Mouse (Mus musculus) inflammation-experienced regulatory T-cells, adult 6 months (primary cell): ENCODE results near the gene Nav2. TPM values are rescaled to one million over a fixed set of nuclear protein-coding genes. Genes with fewer than 3 reads are reported as not detected.

ENCODE experiments used
- ATAC-seq: one replicate; pipeline ENCODE4 v1.8.0; 2017
- polyA plus RNA-seq, 3 experiments: library from polyadenylated mRNA; unstranded; fragments of 100-300 nt; shearing (Covaris generic); gene quantifications; one replicate each; pipeline ENCODE4 v1.2.1; 2017

Gene Nav2
- polyA plus RNA-seq, 3 experiments from 2014 or later, result 27.1 to 51.3 (median 35.8) TPM

DNA sequence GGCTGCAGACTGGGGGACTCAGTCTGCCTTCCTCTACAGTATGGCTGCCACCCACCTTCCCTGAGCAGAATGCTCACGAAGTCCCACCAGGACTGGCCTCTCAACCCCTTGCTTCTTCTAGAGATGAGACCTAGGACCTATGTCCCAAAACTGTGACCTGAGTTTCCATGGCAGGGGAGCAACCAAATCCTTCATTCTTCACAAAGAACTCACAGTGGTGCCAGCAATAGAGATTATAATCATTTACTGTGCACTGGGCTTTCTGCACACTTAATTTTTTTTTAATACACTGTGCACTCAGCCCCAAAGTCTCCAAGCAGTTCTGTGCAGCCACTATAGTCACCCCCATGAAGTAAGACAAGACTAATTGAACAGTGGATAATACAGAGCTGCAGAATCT, 196.3 kb downstream of the Nav2 start:
- no peak for ATAC-seq

DNA sequence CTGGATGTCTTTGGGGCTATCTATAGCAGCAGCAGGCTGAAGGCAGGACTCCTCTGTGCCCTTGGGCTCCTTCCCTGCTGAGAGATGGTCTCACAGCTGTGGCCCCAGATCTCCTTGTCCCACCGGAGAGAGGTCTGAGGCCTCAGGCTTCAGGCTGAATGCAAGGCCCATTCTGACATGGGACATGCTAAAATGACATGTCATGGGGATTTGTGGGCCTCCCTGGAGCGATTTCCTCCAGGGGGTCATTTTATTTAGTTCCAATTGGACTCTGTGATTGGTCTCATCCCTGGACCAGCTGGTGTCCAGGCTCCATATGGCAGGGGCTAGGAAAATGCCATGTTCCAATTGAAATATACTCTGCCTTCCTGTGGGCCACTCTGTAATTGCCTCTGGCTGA, 197.0 kb downstream of the Nav2 start:
- ATAC-seq, result no peak

DNA sequence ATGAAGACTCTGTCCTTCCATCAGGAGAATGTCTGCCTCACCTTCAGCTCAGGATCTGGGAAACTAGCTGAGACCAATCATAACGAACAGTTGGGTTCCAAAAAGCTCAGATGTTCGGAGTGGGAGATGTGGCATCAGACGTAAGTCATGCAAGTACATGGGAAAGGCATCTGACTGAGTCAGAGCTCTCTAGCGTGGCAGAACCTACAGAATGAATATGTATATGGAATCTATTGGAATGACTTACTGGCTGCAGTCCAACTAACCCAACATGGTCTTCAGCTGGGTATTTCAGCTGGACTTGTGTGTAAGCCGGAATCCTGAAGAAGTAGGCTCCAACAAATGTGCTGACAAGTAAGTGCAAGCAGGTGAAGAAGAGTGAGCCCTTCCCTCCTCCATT, 199.6 kb downstream of the Nav2 start:
- ATAC-seq, result no peak

DNA sequence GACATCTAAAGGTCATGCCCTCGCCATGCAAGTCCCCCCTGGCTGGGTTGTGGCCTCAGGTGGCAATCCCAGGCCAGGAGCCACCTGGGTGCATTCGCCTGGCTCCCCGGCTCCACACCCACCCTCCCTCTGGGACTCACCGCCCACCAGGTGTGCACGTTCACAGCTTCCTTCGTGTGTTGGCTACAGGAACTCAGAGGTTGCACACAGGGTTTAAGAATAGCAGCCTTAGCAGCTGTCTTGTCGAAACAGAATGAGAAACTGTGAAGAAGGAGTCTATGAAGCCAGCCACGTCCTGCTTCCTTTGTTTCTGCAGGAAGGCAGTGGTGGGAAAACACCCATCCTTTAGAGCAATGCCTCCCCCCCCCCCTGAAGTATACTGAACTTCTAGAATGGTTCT, 210.5 kb downstream of the Nav2 start:
- ATAC-seq, result no peak

DNA sequence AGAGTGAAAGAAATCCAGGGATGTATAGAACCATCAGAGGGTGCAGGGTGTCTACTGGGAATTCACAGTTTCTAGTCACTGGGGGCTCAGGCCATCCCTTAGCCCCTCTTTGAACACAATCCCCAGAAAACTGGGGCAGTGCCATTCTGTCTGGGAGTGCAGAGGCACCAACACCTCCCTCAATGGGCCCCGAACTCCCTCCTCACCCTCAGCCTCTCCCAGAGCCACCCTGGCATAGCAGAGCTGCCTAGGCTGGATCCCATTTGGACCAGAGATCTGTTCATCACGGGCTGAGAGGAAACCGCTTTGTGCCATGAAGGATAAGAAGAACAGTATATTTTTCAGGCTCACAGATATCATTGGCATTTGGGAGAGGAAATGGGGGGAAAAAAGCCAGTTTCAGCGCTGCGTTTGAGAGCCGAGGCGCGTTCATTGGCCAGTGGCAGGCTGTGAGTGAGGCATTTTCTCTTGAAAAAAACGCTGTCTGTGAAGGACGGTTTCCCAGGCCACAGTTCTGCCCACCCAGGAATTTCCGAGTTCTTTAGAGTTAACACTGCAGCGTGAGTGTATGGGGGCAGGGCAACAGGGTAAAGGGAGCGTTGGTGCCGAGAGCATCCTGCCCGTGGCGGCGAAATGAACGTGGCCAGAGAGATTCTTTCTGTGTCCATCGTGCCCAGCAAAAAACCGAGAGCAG, 211.4 kb downstream of the Nav2 start:
- ATAC-seq, result no peak

DNA sequence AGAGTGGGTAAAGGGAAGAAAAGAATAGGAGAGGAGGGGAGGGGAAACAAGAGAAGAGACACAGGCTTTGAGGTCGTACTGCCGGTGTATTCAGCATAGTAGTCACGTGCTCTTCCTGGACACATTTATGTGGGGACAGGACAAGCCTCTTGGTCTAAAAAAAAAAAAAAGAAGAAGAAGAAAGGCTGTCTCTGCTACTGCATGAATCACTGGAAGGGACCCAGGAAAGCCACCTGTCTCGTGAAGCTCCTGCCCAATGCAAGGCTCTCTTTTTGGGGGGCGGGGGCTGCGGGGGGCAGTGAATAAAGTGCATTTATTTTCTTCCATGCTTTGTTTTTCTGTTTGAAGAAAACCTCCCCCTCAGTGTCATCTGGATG, 212.0 kb downstream of the Nav2 start:
- no peak for ATAC-seq

DNA sequence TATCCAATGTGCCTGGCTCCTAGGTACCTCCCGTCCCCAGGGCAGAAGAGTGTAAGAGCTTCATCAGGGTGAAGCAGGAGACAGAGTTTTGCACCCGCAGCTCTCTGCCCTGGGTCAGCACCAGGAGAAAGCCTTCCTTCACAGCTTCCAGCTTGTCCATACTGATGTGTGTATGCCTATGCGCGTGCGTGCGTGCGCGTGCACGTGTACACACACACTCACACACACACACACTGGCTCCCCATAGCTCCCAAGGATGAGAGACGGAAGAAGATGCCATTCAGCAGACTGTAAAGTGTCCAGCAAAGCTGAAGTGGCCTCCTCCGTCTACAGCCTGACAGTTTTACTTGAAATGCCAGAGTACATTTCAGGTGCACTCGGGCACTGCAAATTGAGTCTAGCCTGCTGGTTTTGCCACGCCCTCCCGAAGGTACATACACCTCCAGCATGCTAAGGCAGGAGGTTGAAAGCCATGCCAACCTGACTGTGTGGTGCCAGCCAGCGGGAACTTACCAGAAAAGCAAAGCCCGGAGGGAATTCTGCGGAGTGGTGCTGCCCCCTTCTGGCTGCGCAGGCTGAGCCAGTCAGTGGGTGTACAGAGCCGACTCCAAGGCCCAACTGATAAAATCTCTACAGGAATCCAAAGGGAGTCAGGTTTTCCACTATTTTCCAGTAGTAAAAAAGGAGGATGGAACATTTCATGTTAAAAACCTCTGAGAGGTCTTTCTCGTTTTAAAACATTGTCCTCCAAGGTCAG, 212.6 kb downstream of the Nav2 start:
- ATAC-seq, result peak; percentile 50

DNA sequence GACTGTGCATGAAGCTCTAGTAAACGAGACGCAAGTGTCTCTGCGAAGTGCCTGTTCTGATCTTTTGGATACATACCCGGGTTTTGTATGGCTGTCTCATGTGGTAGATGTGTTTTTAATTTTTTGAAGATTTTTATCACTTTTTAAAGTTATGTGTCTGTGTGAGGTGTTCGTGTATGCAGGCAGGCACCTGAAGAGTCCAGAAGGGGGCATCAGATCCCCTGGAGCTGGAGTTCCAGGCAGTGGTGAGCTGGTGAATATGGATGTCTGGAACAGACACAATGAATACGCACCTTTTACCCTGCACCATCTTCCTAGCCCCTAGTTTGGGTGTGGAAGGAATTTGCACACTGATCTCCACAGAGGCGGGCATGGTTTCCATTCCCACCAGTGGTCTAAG, 214.0 kb downstream of the Nav2 start:
- no peak for ATAC-seq

DNA sequence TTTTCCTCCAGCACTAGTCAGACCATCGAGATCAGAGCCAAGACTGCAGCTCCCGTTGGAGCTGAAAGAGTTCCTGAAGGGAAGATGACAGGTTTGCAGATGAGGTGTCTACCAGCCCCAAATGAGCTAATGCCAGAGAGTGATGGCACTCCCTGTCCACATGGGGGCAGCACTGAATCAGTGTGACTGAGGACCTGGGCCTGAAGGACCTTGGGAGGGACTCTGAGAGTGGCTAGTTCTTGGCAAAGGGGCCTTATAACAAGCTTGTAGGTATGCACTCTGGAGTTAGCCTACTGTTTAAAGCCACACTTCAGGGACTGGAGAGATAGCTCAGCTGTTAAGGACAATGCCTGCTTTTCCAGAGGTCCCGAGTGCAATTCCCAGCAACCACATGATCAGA, 217.0 kb downstream of the Nav2 start:
- no peak for ATAC-seq

DNA sequence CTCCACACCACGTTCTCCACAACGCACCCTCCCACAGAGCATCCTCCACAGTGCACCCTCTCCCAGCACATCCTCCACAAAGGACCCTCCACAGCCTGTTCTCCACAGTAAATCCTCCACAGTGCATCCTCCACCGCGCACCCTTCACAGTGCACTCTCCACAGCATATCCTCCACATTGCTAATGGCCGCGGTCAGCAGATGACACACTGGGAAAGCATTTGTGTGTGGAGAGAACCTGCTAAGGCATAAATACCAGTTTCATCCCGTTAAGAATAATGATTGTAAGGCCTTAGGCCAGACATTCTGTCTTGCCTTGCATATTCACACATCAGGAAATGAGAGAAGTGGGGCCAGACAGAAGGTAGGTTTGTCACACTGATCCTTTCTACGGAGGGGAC, 219.7 kb downstream of the Nav2 start:
- no peak for ATAC-seq

DNA sequence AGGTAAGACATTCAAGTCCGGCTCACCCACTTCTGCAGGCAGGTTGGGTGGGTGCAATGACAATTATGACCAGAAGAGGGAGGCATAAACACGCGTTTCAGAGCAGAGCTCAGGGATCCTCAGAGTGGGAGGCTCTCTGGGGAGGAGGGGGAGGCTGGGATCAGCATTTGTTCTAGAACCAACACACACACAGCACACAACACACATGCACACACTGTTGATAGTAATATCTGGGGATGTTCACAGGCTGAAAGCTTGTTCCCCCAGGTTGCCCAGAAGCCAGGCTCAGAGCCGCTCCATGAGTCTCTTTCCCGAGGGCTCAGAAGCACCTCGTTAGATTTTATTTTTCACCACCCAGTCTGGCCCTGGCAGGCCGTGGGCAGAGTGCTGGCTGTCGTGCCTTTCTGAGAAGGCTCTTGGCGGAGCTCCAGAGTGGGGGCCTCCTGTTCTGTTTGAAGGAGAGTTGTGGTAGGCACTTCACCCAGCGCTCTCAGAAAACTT, 224.4 kb downstream of the Nav2 start:
- ATAC-seq, result peak; percentile 64

DNA sequence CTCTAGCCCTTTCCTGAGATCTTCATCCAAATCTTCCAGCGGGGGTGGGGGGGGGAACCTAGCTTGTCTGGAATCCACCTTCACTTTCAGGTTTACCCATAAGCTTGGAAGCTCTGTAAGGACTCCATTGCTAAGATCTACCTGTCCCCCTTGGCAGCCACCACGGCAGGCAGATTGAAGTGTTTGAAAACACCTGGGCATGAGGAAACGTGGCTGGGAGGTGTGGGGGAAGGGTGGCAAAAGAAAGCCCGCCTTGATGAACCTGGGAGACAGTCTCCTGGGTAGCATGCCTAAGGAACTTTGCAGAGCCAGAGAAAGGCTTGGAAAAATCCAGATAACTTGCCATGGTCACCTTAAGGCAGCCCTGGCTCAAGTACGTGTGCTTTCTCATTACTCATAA, 225.9 kb downstream of the Nav2 start:
- ATAC-seq, result no peak

DNA sequence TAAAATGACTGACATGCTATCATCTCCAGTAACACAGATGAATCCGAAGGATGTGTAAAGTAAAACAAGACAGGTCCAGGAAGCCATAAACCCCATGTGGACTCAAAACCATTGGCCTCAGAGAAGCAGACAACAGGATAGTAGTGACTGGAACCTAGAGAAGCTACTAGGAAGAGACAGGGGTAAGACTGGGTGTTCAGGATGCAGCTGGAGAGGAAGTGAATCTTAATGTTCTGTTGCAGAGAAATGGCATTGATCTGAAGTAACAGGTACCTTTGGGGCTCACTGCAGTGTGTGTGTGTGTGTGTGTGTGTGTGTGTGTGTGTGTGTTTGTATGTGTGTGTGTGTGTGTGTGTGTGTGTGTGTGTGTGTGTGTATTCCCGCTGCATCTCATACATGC, 231.2 kb downstream of the Nav2 start:
- ATAC-seq, result no peak

DNA sequence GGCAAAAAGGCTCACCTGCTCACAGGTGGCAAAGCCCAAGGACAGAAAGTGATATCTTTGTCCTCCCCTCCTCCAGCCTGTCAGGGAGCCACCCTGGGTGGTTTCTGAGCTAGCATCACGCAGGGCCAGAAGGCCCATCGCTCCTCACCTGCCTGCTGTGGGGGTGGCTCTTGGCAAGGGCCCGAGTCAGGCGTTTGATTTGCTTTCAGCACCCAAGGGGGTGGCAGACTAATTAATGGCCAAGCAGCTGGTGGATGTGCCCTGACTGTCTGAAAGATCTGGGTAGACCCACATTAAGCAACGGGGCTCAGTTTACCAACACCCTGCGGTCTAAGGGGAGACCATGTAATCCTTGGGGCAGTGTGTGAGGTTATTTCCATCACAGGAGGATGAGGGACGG, 235.4 kb downstream of the Nav2 start:
- ATAC-seq, result no peak

DNA sequence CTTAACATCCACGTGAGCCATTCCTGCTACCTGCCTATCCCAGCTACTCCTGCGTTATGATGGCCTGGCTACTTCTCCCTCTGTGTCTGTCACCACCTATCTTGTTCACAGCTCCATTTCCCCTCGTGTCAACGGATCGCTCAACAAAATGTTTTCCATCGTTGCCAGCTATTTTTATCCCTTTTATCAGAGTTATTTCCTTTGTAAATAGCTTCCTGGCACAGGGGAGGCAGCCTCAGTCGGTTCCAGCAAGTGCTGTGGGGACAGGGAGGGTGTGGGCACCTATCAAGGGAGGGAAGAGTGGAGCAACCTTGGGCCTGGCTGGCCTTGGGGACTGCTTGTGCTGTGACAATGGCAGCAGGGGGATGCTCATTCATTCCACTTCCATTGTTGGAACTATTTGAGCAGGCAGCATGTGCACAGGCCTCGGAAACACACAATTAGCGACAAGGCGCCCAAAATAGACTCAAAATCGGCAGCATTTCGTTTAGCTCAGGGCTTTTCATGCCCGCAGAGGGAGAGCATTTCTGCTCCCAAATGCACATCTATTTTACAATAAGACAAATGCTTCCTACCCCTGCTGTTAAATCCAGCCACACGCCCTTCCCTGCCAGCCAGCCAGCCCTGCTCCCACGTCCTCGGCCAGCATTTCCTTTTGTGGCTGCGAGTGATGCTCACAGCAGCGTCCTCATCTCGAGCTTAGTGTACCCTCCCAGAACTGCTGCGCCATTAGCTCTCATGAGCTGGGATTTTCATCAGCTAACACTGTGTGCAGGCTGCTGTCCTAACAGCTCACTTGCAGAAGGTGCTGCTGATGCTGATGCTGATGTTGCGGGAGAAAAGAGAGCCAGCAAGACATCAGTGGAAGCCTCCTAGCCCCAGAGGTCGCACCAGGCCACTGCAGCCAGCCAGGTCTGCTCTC, 237.5 kb downstream of the Nav2 start:
- no peak for ATAC-seq

DNA sequence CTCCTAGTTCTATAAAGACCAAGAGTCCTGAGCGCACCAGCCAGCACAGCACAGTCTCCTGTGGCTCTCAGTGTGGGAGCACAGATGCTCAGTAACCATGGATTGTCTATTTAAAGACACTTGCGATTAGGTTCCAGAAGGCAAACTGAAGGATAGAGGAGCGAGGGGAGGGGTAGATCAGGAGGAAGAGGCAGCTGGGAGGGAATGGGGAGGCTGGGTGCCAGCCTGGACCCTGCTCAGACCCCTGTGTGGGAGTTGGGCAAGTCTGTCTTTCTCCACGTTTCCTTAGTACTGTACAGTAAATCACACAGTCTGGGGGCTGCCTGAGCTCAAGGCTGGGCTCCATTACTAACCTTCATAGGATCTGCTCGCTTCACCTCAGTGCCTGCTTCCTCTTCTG, 243.8 kb downstream of the Nav2 start:
- no peak for ATAC-seq

DNA sequence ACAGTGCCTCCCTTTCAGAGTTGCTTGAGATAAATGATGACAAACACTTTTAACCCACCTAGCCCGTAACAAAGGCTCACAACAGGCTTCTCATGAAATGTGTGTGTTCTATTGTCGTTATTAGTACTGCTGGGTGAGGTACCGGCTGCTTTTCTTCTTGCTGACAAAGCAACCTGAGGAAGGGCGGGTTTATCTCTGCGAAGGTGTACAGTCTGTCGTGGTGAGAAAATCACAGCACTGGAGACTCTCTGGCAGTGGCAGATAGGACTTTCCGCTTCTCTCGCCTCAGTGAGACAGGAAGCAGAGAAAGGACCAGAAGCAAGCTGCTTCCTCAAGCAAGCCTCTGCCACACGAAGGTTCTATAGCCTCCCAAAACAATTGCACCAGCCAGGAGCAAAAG, 244.2 kb downstream of the Nav2 start:
- ATAC-seq, result no peak

DNA sequence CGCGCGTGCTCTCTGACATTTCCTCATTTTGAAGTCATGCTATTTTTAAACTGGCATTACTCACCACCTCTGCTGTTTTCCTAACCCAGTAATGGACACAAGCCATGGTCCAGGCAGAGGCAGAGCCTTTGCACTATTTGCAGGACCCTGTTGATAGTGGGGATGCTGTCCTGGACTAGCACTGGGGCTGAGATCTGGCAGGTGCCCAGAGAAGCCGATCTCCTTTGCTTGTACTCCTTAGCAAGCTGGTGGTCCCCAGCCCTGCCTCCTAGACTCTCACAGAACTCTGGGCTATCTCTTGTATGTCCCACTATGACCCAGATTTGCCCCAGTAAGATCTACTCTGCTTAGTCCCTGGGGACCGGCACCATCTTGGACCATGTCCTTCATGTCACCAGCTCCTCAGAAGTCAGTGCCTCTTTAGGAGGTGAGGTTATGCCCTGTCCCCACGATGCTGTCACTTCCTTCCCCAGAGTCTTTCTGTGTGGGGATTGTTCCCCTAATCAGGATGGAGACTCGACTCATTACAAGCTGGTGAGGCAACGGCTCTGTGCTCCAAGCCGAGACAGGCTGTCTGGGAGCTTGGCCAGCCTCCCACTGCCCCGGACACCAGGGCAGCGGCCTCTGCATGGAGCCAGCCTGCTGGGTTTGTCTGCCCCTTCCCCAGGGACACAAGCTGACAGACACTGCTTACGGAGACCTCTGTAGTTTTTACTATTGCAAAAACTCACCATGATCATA, 250.3 kb downstream of the Nav2 start:
- no peak for ATAC-seq

DNA sequence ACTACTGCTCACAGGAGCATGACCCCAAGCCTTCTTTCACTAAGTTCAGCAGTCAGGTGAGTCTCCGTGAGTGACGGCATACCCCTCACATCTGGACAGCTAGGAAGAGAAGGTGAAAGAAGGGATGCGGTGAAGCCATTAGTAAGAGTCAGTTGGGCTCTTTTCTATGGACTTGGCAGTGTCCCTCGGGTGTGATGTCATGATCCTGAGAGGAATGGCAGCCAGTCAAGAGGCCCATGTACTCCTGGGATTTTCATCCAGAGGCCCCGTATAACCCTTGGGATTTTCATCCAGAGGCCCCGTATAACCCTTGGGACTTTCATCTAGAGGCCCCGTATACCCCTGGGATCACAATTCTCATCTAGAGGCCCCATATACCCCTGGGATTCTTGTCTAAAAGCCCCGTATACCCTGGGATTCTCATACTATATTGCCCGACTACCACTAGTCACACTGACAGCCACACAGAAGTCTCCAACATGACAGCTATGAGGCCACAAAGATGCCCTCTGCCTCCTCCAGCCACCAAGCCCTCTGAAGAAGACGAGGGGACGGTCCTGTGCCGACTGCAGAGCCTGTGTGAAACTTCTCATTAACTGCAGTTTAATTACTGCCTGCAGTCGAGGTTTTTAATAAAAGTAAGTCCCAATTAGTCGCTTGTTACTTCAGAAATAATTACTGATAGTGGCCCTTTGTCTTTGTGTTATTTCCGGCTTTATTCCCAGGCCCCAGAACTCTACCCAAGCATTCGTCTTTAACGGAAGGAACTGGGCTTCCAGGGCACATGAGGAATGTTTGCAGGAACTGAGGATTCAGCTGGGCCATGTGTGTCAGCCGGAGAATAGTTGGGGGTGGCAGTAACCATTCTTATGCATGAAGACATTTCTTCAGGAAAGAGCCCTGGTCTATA, 251.4 kb downstream of the Nav2 start:
- ATAC-seq, result no peak

DNA sequence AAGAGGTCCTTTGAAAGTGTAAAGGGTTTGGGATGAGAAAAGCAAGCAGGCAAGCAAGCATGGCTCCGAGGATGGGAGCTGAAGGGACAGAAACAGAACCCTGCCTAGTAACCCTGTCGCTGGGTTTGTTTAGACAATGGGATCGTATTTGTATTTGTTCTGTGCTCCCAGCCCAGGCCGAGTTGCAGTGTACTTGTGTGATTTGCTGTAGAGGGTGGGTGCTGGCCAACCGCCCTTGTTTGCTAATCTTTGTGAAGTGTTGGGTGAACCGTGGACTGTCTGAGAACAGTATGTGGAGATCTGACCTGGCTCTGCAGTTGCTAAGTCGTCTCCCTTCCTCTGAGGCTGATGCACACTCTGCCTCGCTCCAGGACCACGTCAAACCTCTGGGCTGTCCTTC, 253.6 kb downstream of the Nav2 start:
- ATAC-seq, result no peak

DNA sequence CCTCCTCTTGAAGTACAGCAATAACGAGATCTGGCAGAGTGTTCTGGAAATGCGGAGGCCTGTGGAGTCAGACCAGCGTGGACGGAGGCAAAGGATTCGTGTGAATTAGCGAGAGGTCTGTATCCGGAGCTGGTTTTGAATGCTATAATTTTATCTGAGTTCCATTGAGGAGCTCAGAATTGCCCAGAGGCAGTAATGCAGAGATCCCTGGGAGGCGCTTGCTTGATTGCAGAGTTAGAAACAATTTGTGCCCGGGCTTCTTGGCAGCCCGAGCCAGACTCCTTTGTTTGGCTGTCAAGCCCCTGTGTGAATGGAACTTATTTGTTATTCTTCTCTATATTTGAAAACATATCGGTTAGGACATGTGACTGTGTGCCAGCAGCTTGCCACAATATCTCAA, 255.3 kb downstream of the Nav2 start:
- ATAC-seq, result no peak

DNA sequence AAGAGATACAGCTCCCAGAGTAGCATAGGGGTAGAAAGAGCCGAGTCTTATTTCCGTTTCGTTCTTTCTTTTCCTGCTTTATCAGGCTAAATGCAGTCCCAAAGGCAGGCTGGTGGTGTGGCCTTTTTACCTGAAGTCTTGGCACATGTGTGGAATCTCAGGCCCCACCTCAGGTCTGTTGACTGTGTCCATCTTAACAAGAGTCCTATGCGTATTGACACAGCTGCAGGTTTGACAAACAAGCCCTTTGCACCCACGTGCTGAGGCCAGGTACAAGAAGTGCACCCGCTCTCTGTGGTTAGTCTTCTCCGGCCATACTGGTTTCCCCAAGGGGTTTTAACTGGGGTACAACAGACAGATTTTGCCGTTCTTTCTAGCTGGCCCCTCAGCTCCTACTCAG, 256.4 kb downstream of the Nav2 start:
- ATAC-seq, result no peak
